Mouse (Mus musculus) spleen, adult 18-20 months (tissue): Measurements from ENCODE around the gene Tns3.
A peak's percentile ranks its signal among the peaks of the same experiment; 100 is the strongest.

ENCODE experiments used
- DNase-seq, 2 experiments: peaks; one replicate each; pipeline ENCODE4 v3.0.0; 2022; ENCODE audit warnings: mixed read lengths in 2 of 2

The Tns3 gene

GRCm38 (mm10) chr11:8664393-8664743, at the start of gene Tns3:
Gene Tns3, minus strand, starts transcription at chr11:8664535.
- peak; percentile 42 to 68 for DNase-seq

DNA sequence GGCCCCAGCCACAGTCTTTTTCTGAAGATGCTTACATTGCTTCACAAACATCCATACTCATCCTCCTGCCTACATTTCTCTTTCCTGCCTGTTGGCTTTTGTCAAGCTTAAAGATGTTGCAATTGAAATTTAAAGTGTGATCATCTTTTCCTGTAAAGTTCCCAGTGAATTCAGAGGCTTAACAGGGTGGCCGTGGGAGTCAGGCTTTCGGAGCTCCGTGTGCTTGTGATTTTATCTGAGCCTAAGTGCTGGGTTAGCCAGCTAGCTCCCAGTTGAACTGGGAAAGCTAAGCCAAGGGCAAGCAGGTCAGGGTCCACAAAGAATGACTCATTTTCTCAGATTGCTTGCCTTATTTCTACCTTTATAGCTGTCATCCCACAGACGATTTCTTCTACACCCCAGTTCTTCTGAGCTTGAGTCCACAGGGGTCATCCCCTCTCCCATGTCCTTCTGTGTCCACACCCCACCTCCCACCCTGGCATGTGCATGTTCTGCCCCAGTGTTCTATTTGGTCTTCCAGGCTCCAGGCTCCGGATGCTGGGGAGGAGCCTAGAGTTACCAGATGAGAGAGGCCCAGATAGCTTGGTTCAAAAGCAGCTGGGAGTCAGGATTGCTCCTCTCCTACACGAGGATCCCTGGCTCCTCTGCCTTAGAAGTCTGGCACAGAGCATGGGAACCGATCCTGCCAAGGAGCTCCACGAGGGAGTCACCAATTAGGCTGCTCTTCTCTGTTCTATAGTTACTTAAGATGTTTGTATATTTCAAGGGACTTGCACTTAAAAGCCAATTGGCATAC, 42.1 kb upstream of the Tns3 start:
- DNase-seq: no peak

DNA sequence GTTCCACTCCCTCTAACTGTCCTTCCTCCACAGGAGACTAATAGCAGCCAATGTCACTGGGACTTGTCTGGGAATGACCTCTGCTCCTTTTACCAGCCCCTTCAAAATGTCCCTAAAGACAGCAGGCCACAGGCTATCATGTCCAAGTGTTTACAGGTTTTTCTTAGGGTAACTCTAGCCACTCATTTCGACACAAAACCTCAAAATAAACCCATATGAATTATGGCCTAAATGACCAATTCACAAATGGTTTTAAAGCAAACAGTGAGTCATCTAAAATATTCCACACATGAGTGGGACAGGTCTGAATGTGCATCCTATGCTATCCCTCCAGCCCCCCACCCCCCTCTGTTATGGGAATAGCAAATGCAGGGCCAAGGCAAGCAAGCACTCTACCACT, 40.8 kb upstream of the Tns3 start:
- no peak for DNase-seq

DNA sequence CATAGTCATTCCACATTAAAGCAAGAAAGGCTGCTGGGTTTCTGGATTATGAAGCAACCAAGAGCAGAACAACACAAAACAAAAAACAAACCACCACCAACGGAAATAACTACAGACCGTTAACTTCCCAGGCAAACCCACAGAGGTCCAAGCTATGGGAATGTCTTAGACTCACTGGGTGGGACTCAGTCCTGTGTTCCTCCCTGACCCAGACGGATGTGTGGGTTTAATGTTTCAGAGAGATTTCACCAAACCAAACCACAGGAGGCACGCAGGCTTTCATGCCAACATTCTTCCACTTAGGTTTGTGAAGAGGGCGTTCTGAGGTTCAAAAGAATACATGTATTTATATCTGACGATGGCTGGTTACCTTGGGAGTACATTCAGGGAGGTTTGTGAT, 39.5 kb upstream of the Tns3 start:
- no peak for DNase-seq

DNA sequence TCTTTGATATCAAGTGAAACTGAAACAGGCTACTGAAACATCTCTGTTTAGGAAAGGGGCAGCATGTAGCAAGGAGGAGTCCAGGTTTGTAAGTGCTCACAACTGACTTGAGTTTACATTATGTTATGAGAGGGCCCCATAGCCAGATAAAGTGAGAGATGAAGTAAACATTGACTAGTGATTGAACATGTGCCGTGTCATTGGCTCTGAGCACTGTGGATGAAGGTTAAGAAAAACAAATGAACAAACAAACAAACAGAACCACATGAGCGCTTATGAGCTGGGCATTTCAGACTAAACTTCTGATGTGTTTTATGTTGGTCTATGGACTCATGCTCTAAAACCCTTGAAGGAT, 38.2 kb upstream of the Tns3 start:
- DNase-seq: no peak

- DNase-seq: no peak
Measured at GRCm38 (mm10) chr11:8701845-8702531, 37.7 kb upstream of the Tns3 start.

GRCm38 (mm10) chr11:8701400-8701799, 37.1 kb upstream of the Tns3 start:
- DNase-seq: no peak

- no peak for DNase-seq
Measured at GRCm38 (mm10) chr11:8700641-8701221, 36.4 kb upstream of the Tns3 start.

- DNase-seq: no peak
Measured at GRCm38 (mm10) chr11:8699777-8700176, 35.4 kb upstream of the Tns3 start.

GRCm38 (mm10) chr11:8697670-8698069, 33.3 kb upstream of the Tns3 start:
- no peak for DNase-seq

- no peak for DNase-seq
Measured at GRCm38 (mm10) chr11:8694096-8694495, 29.8 kb upstream of the Tns3 start.

- DNase-seq: no peak
Measured at GRCm38 (mm10) chr11:8692536-8693471, 28.5 kb upstream of the Tns3 start.

DNA sequence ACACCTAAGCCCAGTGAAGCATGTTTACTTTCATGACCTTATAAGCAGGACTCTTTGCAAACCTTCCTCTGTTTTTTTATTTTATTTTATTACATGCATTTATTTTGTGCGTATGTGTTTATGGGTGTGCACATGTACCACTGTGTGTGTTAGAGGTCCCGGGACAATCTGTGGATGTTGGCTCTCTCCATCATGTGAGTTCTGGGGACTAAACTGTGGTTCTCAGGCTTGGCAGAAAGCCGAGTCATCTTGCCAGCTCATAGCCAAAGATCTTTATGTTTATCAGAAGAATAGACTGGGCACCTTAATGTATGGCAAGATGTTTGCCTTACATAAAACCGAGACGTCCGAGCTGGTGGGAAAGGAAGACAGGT, 27.8 kb upstream of the Tns3 start:
- no peak for DNase-seq

- no peak for DNase-seq
Measured at GRCm38 (mm10) chr11:8691605-8692004, 27.3 kb upstream of the Tns3 start.

- DNase-seq: no peak
Measured at GRCm38 (mm10) chr11:8690633-8691032, 26.3 kb upstream of the Tns3 start.

DNA sequence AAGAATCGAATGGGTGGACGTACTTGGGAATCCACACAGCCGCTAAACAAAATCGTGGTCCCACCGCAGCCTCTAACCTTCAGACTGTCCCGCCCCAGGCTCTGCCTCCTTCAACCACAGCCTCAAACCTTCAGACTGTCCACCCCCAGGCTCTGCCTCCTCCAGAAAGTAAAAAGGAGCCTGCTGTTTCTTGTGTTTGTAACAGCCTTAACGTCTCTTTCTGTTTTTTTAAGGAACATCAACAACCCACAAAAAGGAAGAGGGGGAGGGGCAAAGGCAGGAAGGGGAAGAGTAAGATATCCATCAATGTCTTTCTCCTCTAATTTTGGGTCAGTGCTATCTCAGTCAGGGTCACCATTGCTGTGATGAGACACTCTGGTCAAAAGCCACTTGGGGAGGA, 25.2 kb upstream of the Tns3 start:
- DNase-seq: peak; percentile 65 to 75

DNA sequence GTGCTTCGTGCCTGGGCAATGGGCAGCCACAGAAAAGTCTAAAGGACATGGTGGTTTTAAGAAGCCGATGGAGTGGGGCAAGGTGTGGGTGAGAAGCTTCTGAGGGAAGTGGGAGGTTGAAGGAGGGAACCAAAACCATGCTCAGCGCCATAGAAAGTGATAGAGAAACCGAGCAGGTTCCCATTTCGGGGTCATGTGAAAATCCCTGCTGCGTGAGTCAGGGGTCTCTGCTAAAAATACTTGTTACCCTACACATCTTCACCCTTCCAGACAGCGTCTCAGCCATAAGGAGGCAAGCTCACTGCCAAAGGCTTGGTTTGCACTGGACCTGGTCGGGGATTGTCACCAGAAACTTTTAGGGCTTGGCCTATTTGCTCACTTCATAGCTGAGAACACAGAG, 24.6 kb upstream of the Tns3 start:
- peak; percentile 22 to 39 for DNase-seq

DNA sequence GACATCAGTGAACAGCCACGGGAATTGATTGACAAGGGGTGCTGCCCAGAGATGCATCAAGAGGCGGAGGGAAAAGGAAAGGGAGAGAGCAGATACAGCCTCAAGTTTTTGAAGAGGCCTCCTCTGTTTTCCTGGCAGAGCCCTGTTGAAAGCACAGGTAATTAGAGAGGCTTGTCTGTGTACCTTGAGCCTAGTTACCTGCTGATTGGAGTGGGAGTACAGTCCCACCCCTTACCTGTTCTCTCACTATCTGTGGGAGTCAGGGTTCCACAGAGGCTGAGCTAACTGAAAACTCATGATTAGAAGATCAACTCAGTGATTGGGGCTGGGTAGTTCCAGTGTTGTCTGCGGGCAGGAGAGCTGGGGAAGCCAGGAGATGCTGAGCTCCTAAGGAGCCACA, 22.2 kb upstream of the Tns3 start:
- DNase-seq: no peak

DNA sequence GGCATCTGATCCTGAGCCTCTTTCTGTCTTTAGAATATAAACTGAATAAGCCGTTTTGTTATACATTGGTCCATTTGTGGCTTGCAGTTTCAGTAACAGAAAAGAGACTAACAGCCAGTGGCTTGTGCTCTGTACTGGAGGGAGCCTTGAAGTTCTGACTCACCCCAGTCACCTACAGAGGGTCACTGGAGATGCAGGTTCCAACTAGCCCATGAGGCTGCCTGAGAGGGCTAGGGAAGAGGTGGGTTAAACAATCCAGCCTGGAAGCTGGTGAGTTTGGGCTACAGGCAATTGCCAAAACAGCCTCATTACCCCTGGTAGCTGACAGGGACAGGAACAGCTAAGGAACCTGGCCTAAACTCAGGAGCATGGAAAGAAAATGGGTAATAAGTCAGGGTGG, 21.7 kb upstream of the Tns3 start:
- DNase-seq: no peak

DNA sequence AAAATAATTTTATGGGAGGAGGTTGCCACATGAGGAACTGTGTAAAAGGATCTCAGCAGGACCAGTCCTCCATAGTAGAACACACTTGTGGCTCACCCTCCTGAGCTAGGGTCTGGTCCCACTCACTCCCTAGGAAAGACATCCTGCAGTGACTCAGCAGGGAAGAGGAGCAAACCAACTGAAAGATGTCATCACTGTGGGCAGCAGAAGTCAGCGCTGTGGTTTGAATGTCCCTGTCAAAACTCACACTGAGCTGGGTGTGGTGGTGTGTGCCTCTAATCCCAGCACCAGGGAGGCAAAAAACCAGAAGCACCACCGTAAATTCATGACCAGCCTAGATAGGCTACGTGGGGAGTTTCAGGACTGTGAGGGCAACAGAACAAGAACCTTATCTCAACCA, 20.9 kb upstream of the Tns3 start:
- no peak for DNase-seq

GRCm38 (mm10) chr11:8684262-8684661, 19.9 kb upstream of the Tns3 start:
- no peak for DNase-seq

DNA sequence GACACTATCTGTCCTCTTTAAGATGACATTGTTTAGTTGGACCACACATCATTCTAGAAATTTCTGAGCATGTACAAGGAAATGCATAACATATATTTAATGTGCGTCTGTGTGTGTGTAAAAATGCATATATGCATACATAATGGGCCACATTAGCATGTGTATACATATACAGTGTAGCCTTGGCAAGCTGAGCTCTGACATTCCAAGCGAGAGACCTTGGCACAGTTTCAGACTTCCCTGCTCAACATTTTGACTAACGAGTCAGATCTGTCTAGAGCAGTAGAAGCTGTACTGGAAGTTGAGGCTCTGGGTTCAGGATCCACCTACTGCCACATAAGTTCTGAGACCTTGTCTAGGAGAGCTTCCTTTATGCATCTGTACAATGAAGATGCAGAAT, 17.0 kb upstream of the Tns3 start:
- DNase-seq: no peak

- DNase-seq: no peak
Measured at GRCm38 (mm10) chr11:8680650-8681049, 16.3 kb upstream of the Tns3 start.
